Mouse (Mus musculus) midbrain, embryonic 15.5 days (tissue): ENCODE results near the gene Cep63. TPM values are rescaled to one million over a fixed set of nuclear protein-coding genes. Genes with fewer than 3 reads are reported as not detected.

Source experiments
- ATAC-seq: fragments of 200-750 bp; cut with Nextera tagmentation; replicated peaks from 2 replicates; pipeline ENCODE4 v1.8.0; 2017; ENCODE audit warnings: moderate TSS enrichment
- H3K27ac ChIP-seq: fragments of 300-500 bp; sonication (generic); 2 replicates; pipeline ENCODE4 v1.5.1; 2015; ENCODE audit warnings: mild to moderate bottlenecking, inconsistent platforms
- H3K27me3 ChIP-seq: fragments of 300-500 bp; sonication (generic); replicated peaks from 2 replicates; pipeline ENCODE4 v1.6.1; 2015; ENCODE audit warnings: inconsistent platforms
- H3K36me3 ChIP-seq: fragments of 300-500 bp; sonication (generic); replicated peaks from 2 replicates; pipeline ENCODE4 v1.6.1; 2015; ENCODE audit warnings: inconsistent platforms
- H3K4me1 ChIP-seq: fragments of 300-500 bp; sonication (generic); 2 replicates; pipeline ENCODE4 v1.6.1; 2015; ENCODE audit warnings: inconsistent platforms
- H3K4me2 ChIP-seq: fragments of 300-500 bp; sonication (generic); 2 replicates; pipeline ENCODE4 v1.6.1; 2015; ENCODE audit warnings: inconsistent platforms, mild to moderate bottlenecking, moderate library complexity
- H3K4me3 ChIP-seq: fragments of 300-500 bp; sonication (generic); 2 replicates; pipeline ENCODE4 v1.5.1; 2015; ENCODE audit warnings: mild to moderate bottlenecking, inconsistent platforms
- H3K9ac ChIP-seq: fragments of 300-500 bp; sonication (generic); 2 replicates; pipeline ENCODE4 v1.6.1; 2015; ENCODE audit warnings: mild to moderate bottlenecking, inconsistent platforms
- H3K9me3 ChIP-seq: fragments of 300-500 bp; sonication (generic); 2 replicates; pipeline ENCODE4 v1.6.1; 2016; ENCODE audit warnings: inconsistent platforms
- WGBS: fragments of 180-500 bp; shearing (Covaris S2); methylation state at CpG from one replicate; pipeline ENCODE4 v1.1.7; 2015; ENCODE audit warnings: mixed read lengths; 5-methylcytosine and 5-hydroxymethylcytosine counted together
- polyA plus RNA-seq: library from polyadenylated mRNA; unstranded; fragments of >200 nt; fragmentation: Nextera tagmentation; extraction: Ambion mirVana; gene quantifications from 2 replicates; pipeline ENCODE4 v1.2.1, GENCODE M21; 2015

The Cep63 gene
- polyA plus RNA-seq, 1 experiment from 2014 or later: 38.9 TPM

- Histone ChIP-seq H3K4me2 (peak overlapping the region; percentile 70), H3K9ac (peak overlapping the region; percentile 99), H3K36me3 (no peaks in the 10 kb centered on the region), H3K27me3 (no peaks in the 10 kb centered on the region), H3K27ac (peak overlapping the region; percentile 98; the same call in 1 of the 2 replicates), H3K4me1 (peaks cover 24% of the 10 kb centered on the region), H3K9me3 (no peaks in the 10 kb centered on the region), H3K4me3 (peak overlapping the region; percentile 97)
- WGBS: 91% methylated on average over 7 of the region's 7 CpGs
- no peak for ATAC-seq
These were observed 1.1 kb upstream of the Cep63 start for GRCm38 (mm10) chr9:102627442-102627841.

DNA sequence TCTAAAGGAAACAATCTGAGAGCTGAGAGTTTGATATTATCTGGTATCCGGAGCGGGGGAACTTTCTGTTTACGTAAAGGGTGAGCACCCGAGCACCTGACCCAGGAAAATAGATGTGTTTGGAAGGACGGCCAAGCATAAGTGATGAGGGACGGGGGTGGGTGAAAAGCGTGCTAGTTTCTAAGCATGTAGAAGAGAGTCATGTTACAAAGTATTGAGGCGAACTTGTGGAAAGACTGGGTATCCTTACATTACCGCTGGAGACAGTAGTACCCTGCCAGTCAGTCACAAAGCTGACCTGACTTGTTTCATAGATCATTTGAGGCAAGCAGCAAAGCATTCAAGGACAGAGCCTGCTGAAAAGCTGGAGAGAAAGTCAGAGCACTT, 498 bp upstream of the Cep63 start:
- peak overlapping the region; percentile 98 for H3K27ac ChIP-seq
- peaks cover 24% of the 10 kb centered on the region for H3K4me1 ChIP-seq
- 0% methylated on average over 9 of the region's 9 CpGs for WGBS
- H3K9ac ChIP-seq: peak overlapping the region; percentile 99
- no peaks in the 10 kb centered on the region for H3K9me3 ChIP-seq
- peak overlapping the region; percentile 70 for H3K4me2 ChIP-seq
- no peaks in the 10 kb centered on the region for H3K27me3 ChIP-seq
- H3K36me3 ChIP-seq: no peaks in the 10 kb centered on the region
- H3K4me3 ChIP-seq: peak overlapping the region; percentile 97
- 0 out of 2 replicates have a peak, but pooled peaks have one; percentile 3 for ATAC-seq

DNA sequence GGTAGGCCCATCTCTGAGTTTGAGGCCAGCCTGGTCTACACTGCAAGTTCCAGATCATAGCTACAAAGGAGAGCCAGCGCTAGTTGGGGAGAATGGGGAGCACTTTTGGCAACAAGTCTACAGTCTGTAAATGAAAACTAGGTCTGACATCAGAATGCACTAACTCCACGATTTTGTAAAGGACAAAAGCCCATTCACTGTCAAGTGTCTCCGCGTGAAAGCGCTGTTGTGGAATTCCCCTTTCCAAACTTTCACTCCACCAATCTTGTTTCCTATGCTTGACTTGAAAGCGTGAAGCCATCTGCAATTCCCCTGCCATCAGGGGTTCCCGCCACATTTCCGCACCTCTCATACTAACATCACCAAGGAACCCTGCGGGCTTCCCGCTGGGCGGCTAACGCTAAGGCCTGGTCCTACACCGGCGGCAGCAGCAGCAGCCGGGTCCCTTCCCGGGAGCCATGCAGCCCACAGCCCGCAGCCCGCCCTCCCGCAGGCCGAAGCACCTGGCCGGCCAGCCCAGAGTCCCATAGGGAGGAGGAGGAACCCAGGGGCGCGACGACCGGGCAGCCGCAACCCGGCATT, 842 bp downstream of the Cep63 start:
- no peaks in the 10 kb centered on the region for H3K9me3 ChIP-seq
- 1% methylated on average over 26 of the region's 27 CpGs for WGBS

DNA sequence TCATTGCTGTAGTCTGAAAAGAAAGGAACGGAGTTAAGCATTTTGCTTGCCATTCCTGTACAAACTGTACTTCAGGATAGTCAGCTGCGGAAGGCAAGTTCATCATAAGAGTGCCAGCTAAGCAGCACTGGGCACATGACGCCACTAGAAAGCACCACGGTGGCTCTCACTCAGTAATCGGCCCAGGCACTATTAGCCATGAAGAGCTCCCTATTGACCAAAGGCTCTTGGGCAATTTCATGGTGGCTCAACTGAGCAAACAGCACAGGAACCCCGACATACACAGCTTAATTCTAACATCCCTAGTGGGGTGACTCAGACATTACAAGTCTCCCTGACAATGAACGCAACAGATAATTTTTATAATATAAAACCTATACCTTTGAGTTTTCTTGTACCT, 2.8 kb downstream of the Cep63 start:
- 81% methylated on average over 7 of the region's 7 CpGs for WGBS
- no peak for ATAC-seq
- H3K27ac ChIP-seq: no peak overlapping the region
- H3K9ac ChIP-seq: no peak overlapping the region
- H3K4me2 ChIP-seq: no peak overlapping the region
- H3K4me3 ChIP-seq: no peak overlapping the region
- H3K36me3 ChIP-seq: no peaks in the 10 kb centered on the region
- no peaks in the 10 kb centered on the region for H3K9me3 ChIP-seq
- peaks cover 24% of the 10 kb centered on the region for H3K4me1 ChIP-seq
- H3K27me3 ChIP-seq: no peaks in the 10 kb centered on the region

More for the DNA sequence above, 842 bp downstream of the Cep63 start:
- peak overlapping the region; percentile 78 for H3K4me2 ChIP-seq
- no peaks in the 10 kb centered on the region for H3K27me3 ChIP-seq
- H3K9ac ChIP-seq: peak overlapping the region; percentile 99
- H3K4me3 ChIP-seq: peak overlapping the region; percentile 97
- no peaks in the 10 kb centered on the region for H3K36me3 ChIP-seq
- ATAC-seq: peak; percentile 78
- H3K4me1 ChIP-seq: peaks cover 24% of the 10 kb centered on the region
- peak overlapping the region; percentile 98 for H3K27ac ChIP-seq

- Histone ChIP-seq H3K4me1 (peaks cover 23% of the 10 kb centered on the region), H3K36me3 (no peaks in the 10 kb centered on the region), H3K4me3 (no peak overlapping the region), H3K27ac (no peak overlapping the region), H3K27me3 (no peaks in the 10 kb centered on the region), H3K4me2 (no peak overlapping the region), H3K9me3 (no peaks in the 10 kb centered on the region), H3K9ac (no peak overlapping the region)
- WGBS: 87% methylated on average over 6 of the region's 6 CpGs
- ATAC-seq: no peak
These were observed 3.5 kb downstream of the Cep63 start for GRCm38 (mm10) chr9:102622876-102623275.

DNA sequence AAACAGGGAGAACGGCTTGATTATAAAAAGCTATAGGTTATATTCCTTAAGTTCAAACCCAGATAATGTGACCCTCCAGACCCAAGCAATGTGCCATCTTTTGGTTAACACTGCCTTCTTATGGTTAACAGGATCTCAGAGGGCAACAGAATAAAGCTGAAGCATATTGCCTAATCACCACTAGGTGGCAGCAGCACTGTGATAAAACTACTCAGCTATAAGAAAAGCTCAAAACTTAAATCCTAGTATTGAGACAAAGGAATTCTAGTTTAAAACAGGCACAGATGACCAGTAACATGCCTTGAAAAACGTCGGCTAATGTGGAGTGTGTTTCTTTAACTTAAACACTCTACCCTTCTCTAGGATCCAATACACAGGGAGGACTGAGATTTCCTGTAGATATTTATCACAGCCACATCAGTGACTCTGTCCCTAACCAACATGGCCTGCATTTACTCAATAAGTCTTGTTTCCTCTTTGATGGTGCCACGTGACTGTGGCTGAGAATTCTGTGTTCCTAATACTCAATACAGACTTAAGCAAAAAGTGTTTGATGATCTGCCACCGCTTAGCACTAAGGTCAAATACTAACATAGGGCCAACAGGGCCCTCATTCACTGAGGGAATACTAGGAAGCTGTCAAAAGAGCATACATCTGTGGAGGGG, 4.0 kb downstream of the Cep63 start:
- Histone ChIP-seq H3K4me3 (no peak overlapping the region), H3K36me3 (no peaks in the 10 kb centered on the region), H3K27ac (no peak overlapping the region), H3K9ac (no peak overlapping the region), H3K27me3 (no peaks in the 10 kb centered on the region), H3K4me1 (peaks cover 18% of the 10 kb centered on the region), H3K4me2 (no peak overlapping the region), H3K9me3 (no peaks in the 10 kb centered on the region)
- ATAC-seq: no peak
- 39% methylated on average over 5 of the region's 5 CpGs for WGBS

- H3K36me3 ChIP-seq: 0 out of 2 replicates have a peak, but pooled peaks cover 2% of the 10 kb centered on the region
- peaks cover 13% of the 10 kb centered on the region for H3K4me1 ChIP-seq
- no peak overlapping the region for H3K27ac ChIP-seq
- ATAC-seq: no peak
- H3K4me2 ChIP-seq: no peak overlapping the region
- no peak overlapping the region for H3K9ac ChIP-seq
- 77% methylated on average over 5 of the region's 5 CpGs for WGBS
- H3K9me3 ChIP-seq: no peaks in the 10 kb centered on the region
- H3K27me3 ChIP-seq: no peaks in the 10 kb centered on the region
- H3K4me3 ChIP-seq: no peak overlapping the region
These were observed 4.9 kb downstream of the Cep63 start for GRCm38 (mm10) chr9:102621385-102621784.

DNA sequence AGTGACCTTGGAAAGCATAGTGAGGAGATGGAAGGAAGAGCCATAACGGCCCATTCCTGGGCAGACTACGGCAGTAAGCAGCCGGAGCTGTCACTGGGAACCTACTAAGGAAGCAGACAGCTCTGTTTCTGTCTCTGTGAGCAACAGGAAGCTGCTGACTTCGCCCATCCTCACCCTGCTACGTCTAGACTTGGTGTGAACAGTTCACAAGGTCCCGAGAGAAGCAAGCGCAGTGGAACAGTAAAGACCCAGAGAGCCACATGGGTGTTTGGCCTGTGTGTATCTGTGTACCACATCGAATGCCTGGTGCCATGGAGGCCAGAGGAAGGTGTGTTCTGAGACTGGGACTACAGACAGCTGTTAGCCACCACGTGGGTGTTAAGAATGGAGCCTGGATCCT, 10.1 kb downstream of the Cep63 start:
- WGBS: 88% methylated on average over 9 of the region's 9 CpGs
- no peak for ATAC-seq
- Histone ChIP-seq H3K9me3 (no peaks in the 10 kb centered on the region), H3K36me3 (0 out of 2 replicates have a peak, but pooled peaks cover 4% of the 10 kb centered on the region), H3K4me3 (no peak overlapping the region), H3K27ac (no peak overlapping the region), H3K4me2 (no peak overlapping the region), H3K9ac (no peak overlapping the region), H3K27me3 (no peaks in the 10 kb centered on the region), H3K4me1 (no peaks in the 10 kb centered on the region)

DNA sequence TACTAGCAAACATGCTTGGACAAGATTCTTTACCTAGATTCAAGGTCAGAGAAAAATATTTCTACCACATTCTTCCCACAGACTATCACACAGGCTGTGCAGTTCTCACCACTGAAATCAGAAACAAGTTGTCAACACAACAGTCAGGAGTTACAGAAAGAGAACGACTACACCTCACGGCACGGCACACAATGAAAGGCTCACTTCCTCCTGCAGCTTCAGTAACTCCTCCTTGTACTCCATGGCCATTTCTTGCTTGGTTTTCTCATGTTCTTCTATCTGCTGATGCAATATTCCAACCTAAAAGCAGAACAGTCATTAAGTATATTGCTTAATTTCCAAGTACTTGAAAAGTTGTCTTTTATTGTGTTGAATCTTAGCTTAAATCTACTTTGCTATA, 11.3 kb downstream of the Cep63 start:
- Histone ChIP-seq H3K27me3 (no peaks in the 10 kb centered on the region), H3K4me2 (no peak overlapping the region), H3K9ac (no peak overlapping the region), H3K4me3 (no peak overlapping the region), H3K4me1 (no peaks in the 10 kb centered on the region), H3K36me3 (0 out of 2 replicates have a peak, but pooled peaks cover 4% of the 10 kb centered on the region), H3K9me3 (no peaks in the 10 kb centered on the region), H3K27ac (no peak overlapping the region)
- no peak for ATAC-seq
- 93% methylated on average over 3 of the region's 3 CpGs for WGBS

GRCm38 (mm10) chr9:102609221-102609620, 17.1 kb downstream of the Cep63 start:
- no peak overlapping the region for H3K4me3 ChIP-seq
- no peak overlapping the region for H3K9ac ChIP-seq
- no peaks in the 10 kb centered on the region for H3K27me3 ChIP-seq
- 0 out of 2 replicates have a peak, but pooled peaks cover 4% of the 10 kb centered on the region for H3K36me3 ChIP-seq
- H3K4me1 ChIP-seq: no peaks in the 10 kb centered on the region
- 96% methylated on average over 3 of the region's 3 CpGs for WGBS
- no peak overlapping the region for H3K4me2 ChIP-seq
- no peak overlapping the region for H3K27ac ChIP-seq
- no peaks in the 10 kb centered on the region for H3K9me3 ChIP-seq
- ATAC-seq: no peak

DNA sequence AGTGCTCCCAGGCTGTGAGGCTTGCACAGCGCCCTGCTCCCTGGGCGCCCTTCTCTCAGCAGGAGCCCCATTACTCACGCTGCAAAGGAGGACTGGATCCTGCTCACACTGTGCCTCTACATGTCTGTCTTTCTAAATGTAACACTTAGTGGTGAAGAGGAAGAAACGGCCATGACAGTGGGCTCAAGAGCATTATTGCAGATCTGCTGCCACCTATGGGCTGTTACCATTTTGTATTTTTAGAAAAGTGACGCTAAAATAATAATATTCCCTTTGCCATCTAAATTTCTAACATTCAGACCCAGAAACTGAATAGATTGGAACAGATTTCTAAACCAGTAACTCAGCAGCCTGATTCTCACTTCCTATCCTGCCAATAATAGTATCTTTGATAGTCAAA, 18.9 kb downstream of the Cep63 start:
- Histone ChIP-seq H3K9ac (no peak overlapping the region), H3K4me2 (no peak overlapping the region), H3K4me1 (no peaks in the 10 kb centered on the region), H3K4me3 (no peak overlapping the region), H3K27ac (no peak overlapping the region), H3K36me3 (0 out of 2 replicates have a peak, but pooled peaks cover 10% of the 10 kb centered on the region), H3K27me3 (no peaks in the 10 kb centered on the region), H3K9me3 (no peaks in the 10 kb centered on the region)
- WGBS: 62% methylated on average over 5 of the region's 5 CpGs
- no peak for ATAC-seq

GRCm38 (mm10) chr9:102605162-102605561, 21.2 kb downstream of the Cep63 start:
- H3K4me3 ChIP-seq: no peak overlapping the region
- H3K9me3 ChIP-seq: no peaks in the 10 kb centered on the region
- no peak overlapping the region for H3K9ac ChIP-seq
- no peaks in the 10 kb centered on the region for H3K4me1 ChIP-seq
- H3K27me3 ChIP-seq: no peaks in the 10 kb centered on the region
- H3K36me3 ChIP-seq: 0 out of 2 replicates have a peak, but pooled peaks cover 19% of the 10 kb centered on the region
- ATAC-seq: no peak
- no peak overlapping the region for H3K4me2 ChIP-seq
- WGBS: 70% methylated on average over 6 of the region's 6 CpGs
- H3K27ac ChIP-seq: 0 out of 2 replicates have a peak overlapping the region, but pooled peaks have one; percentile 42

DNA sequence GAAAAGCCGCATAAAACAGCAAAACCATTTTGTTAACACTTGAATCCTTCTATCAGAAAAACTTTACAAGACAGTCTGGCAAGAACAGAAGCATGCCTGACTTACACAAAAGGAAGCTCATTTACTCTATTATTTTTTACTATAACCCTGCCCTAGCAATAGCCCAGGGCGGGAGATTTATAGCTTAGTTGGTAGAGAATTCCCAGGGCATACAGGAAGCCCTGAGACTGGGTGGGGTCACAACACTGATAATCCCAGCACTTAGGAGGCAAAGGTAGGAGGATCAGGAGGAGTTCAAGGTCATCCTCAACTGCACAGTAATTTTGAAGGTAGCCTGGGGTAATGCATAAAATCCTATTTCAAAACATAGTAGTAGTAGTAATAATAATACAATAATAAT, 24.7 kb downstream of the Cep63 start:
- ATAC-seq: no peak
- H3K27ac ChIP-seq: no peak overlapping the region
- H3K4me3 ChIP-seq: no peak overlapping the region
- H3K4me2 ChIP-seq: no peak overlapping the region
- no peak overlapping the region for H3K9ac ChIP-seq
- no peaks in the 10 kb centered on the region for H3K27me3 ChIP-seq
- WGBS: 83% methylated on average over 2 of the region's 2 CpGs
- H3K4me1 ChIP-seq: no peaks in the 10 kb centered on the region
- no peaks in the 10 kb centered on the region for H3K9me3 ChIP-seq
- H3K36me3 ChIP-seq: 0 out of 2 replicates have a peak, but pooled peaks cover 15% of the 10 kb centered on the region
